In genomic region chr5:76187885-76188284, GRCm38 (mm10) we compare ENCODE assay signal across 26 mouse cellular contexts. TPM values are rescaled to one million over a fixed set of nuclear protein-coding genes. Genes with fewer than 3 reads are reported as not detected.
DNase-seq lines count a peak whose midpoint lies in the region; ATAC-seq and TF ChIP-seq lines count a peak whose summit lies in the region.
"Had no signal": no experiment of that assay in that cellular context is flagged by ENCODE, and none has a peak within 500 bp of the region (broad histone marks: within the 10 kb centered on the region; RNA-seq: fewer than 3 reads in every experiment).

No protein-coding gene starts in this region.

- no peaks in the 10 kb centered on the region for H3K9me3 ChIP-seq in heart, embryonic 12.5 days (replicated peaks)
- no peaks in the 10 kb centered on the region for H3K9me3 ChIP-seq in heart, embryonic 15.5 days (replicated peaks)
- H3K9me3 ChIP-seq in hindbrain, embryonic 13.5 days: no peaks in the 10 kb centered on the region
- no peaks in the 10 kb centered on the region for H3K9me3 ChIP-seq in hindbrain, embryonic 12.5 days (replicated peaks)
- no peaks in the 10 kb centered on the region for H3K9me3 ChIP-seq in MEL (replicated peaks; ENCODE audit: insufficient read depth, low read length)
- H3K9me3 ChIP-seq: forebrain, embryonic 10.5 days; forebrain, embryonic 13.5 days had no signal

- H3K79me2 ChIP-seq in MEL (ENCODE audit: control insufficient read depth, insufficient read depth, low read length, poor library complexity): peaks cover 53% of the 10 kb centered on the region

- 38% methylated on average over 5 of the region's 5 CpGs for WGBS in heart, embryonic 12.5 days
- 28% methylated on average over 5 of the region's 5 CpGs for WGBS in heart, embryonic 15.5 days
- 87% methylated on average over 5 of the region's 5 CpGs for WGBS in hindbrain, embryonic 13.5 days
- 95% methylated on average over 5 of the region's 5 CpGs for WGBS in hindbrain, embryonic 12.5 days

- TF ChIP-seq RAD21 in MEL (IDR thresholded peaks at IDR 0.05; ENCODE audit: low read depth, low read length): no peak

- H3K36me3 ChIP-seq in heart, embryonic 12.5 days: peaks cover 9% of the 10 kb centered on the region; the same call in 1 of the 2 replicates
- H3K36me3 ChIP-seq in heart, embryonic 15.5 days: no peaks in the 10 kb centered on the region
- peaks cover 10% of the 10 kb centered on the region; the same call in 1 of the 2 replicates for H3K36me3 ChIP-seq in hindbrain, embryonic 13.5 days
- H3K36me3 ChIP-seq in hindbrain, embryonic 12.5 days: peaks cover 11% of the 10 kb centered on the region; the same call in 1 of the 2 replicates
- peaks cover 0 to 66% of the 10 kb centered on the region in 2 experiments; a peak in 3 of 4 replicates for H3K36me3 ChIP-seq in MEL (ENCODE audit: control insufficient read depth in 1 of 2, insufficient read depth in 2 of 2, low read length in 2 of 2)

- no peak for TF ChIP-seq CTCF in MEL (IDR thresholded peaks at IDR 0.05 in 2 of 3, conservative IDR thresholded peaks at IDR 0.05 in 1 of 3; ENCODE audit: control insufficient read depth in 1 of 3, insufficient read depth in 1 of 3, low read depth in 2 of 3, low read length in 3 of 3, poor library complexity in 1 of 3, severe bottlenecking in 1 of 3)

- intact Hi-C loops in heart, postnatal 14 days (cut with DNase I): no loop called here
- intact Hi-C loops in heart, postnatal 10 days (cut with DNase I): no loop called here

- H3K4me3 ChIP-seq in heart, embryonic 12.5 days: peak overlapping the region; percentile 7; the same call in 1 of the 2 replicates
- no peak overlapping the region for H3K4me3 ChIP-seq in heart, embryonic 15.5 days
- H3K4me3 ChIP-seq in hindbrain, embryonic 13.5 days: no peak overlapping the region
- no peak overlapping the region for H3K4me3 ChIP-seq in hindbrain, embryonic 12.5 days
- no peak overlapping the region for H3K4me3 ChIP-seq in MEL (ENCODE audit: control insufficient read depth in 1 of 2, insufficient read depth in 1 of 2, low read depth in 2 of 2, low read length in 2 of 2)
- H3K4me3 ChIP-seq: forebrain, embryonic 10.5 days; forebrain, embryonic 13.5 days had no signal

- no peak for DNase-seq in heart, postnatal 14 days
- DNase-seq in heart, postnatal 10 days: no peak
- DNase-seq in MEL (ENCODE audit: low read depth, low spot score): peak; percentile 64
- no peak for DNase-seq in adrenal gland, postnatal 10 days
- DNase-seq: adrenal gland, adult 8-10 months; adrenal gland, postnatal 36 days; cerebellum, adult 18-20 months; cerebellum, adult 9-10 months; cerebellum, postnatal 14 days; gastrocnemius, postnatal 10 days; gastrocnemius, postnatal 36 days; kidney, adult 18-20 months; kidney, adult 9 months had no signal

- peak; percentile 40 to 45; a peak in 1 of 4 replicates for TF ChIP-seq EP300 in MEL (IDR thresholded peaks at IDR 0.05; ENCODE audit: low read depth in 1 of 2, low read length in 2 of 2)

- 0 out of 4 replicates have a peak, but pooled peaks of 1 of the 2 experiments have one; percentile 28 for TF ChIP-seq POLR2A in MEL (IDR thresholded peaks at IDR 0.05; ENCODE audit: control insufficient read depth in 1 of 2, insufficient read depth in 1 of 2, low read depth in 1 of 2, low read length in 2 of 2, poor library complexity in 1 of 2)

- H3K9ac ChIP-seq in heart, embryonic 12.5 days: no peak overlapping the region
- no peak overlapping the region for H3K9ac ChIP-seq in heart, embryonic 15.5 days
- H3K9ac ChIP-seq in hindbrain, embryonic 13.5 days: peak overlapping the region; percentile 24; the same call in 1 of the 2 replicates
- H3K9ac ChIP-seq in hindbrain, embryonic 12.5 days: no peak overlapping the region
- H3K9ac ChIP-seq in MEL (ENCODE audit: control insufficient read depth, low read depth, low read length, poor library complexity, severe bottlenecking): no peak overlapping the region
- H3K9ac ChIP-seq: forebrain, embryonic 13.5 days; hindbrain, embryonic 14.5 days had no signal

- no peaks in the 10 kb centered on the region for H3K27me3 ChIP-seq in heart, embryonic 12.5 days (replicated peaks)
- no peaks in the 10 kb centered on the region for H3K27me3 ChIP-seq in heart, embryonic 15.5 days
- no peaks in the 10 kb centered on the region for H3K27me3 ChIP-seq in hindbrain, embryonic 13.5 days
- no peaks in the 10 kb centered on the region for H3K27me3 ChIP-seq in hindbrain, embryonic 12.5 days
- no peaks in the 10 kb centered on the region for H3K27me3 ChIP-seq in MEL (ENCODE audit: control insufficient read depth in 1 of 2, insufficient read depth in 2 of 2, low read length in 2 of 2)
- H3K27me3 ChIP-seq: forebrain, embryonic 13.5 days had no signal

- ATAC-seq in heart, embryonic 12.5 days (ENCODE audit: insufficient number of reproducible peaks, low FRiP score): no peak
- no peak for ATAC-seq in heart, embryonic 15.5 days (replicated peaks; ENCODE audit: insufficient number of reproducible peaks, insufficient read depth, low FRiP score, low read depth)
- ATAC-seq in hindbrain, embryonic 13.5 days (ENCODE audit: low FRiP score): no peak
- no peak for ATAC-seq in hindbrain, embryonic 12.5 days (ENCODE audit: low FRiP score)
- ATAC-seq: activated CD4-positive, CD25-positive, alpha-beta regulatory T cell, adult 4 months; CD4-positive, CD25-positive, alpha-beta regulatory T cell, adult 4 months; forebrain, embryonic 13.5 days; forebrain, embryonic 16.5 days; hindbrain, postnatal 0 days; inflammation-experienced regulatory T-cells, adult 6 months; intestine, embryonic 16.5 days had no signal

- peak overlapping the region; percentile 30; the same call in 1 of the 2 replicates for H3K27ac ChIP-seq in heart, embryonic 12.5 days (ENCODE audit: poor library complexity, severe bottlenecking)
- no peak overlapping the region for H3K27ac ChIP-seq in heart, embryonic 15.5 days
- no peak overlapping the region for H3K27ac ChIP-seq in hindbrain, embryonic 13.5 days
- no peak overlapping the region for H3K27ac ChIP-seq in hindbrain, embryonic 12.5 days
- no peak overlapping the region for H3K27ac ChIP-seq in MEL (ENCODE audit: control insufficient read depth, low read depth, low read length)
- H3K27ac ChIP-seq: forebrain, embryonic 10.5 days; forebrain, embryonic 13.5 days; hindbrain, embryonic 14.5 days; hindbrain, postnatal 0 days had no signal

- peak overlapping the region; percentile 47 for H3K4me2 ChIP-seq in heart, embryonic 12.5 days
- H3K4me2 ChIP-seq in heart, embryonic 15.5 days: peak overlapping the region; percentile 32
- no peak overlapping the region for H3K4me2 ChIP-seq in hindbrain, embryonic 13.5 days
- H3K4me2 ChIP-seq in hindbrain, embryonic 12.5 days (replicated peaks): no peak overlapping the region
- H3K4me2 ChIP-seq: forebrain, embryonic 13.5 days; hindbrain, embryonic 14.5 days had no signal

- peaks cover 63% of the 10 kb centered on the region for H3K4me1 ChIP-seq in heart, embryonic 12.5 days (replicated peaks)
- peaks cover 58% of the 10 kb centered on the region for H3K4me1 ChIP-seq in heart, embryonic 15.5 days (replicated peaks)
- peaks cover 56% of the 10 kb centered on the region for H3K4me1 ChIP-seq in hindbrain, embryonic 13.5 days (replicated peaks)
- peaks cover 29% of the 10 kb centered on the region for H3K4me1 ChIP-seq in hindbrain, embryonic 12.5 days
- H3K4me1 ChIP-seq in MEL (ENCODE audit: control insufficient read depth in 1 of 2, insufficient read depth in 2 of 2, low read length in 2 of 2): peaks cover 14 to 44% of the 10 kb centered on the region in 2 experiments

TF ChIP-seq in MEL, 35 proteins besides CTCF, POLR2A, EP300 and RAD21:
- TF ChIP-seq CHD1 (IDR thresholded peaks at IDR 0.05; ENCODE audit: low read depth, low read length) (no peak), TBP (IDR thresholded peaks at IDR 0.05; ENCODE audit: low read depth, low read length) (peak; percentile 55; the same call in 1 of the 2 replicates), RCOR1 (IDR thresholded peaks at IDR 0.05; ENCODE audit: low read depth, low read length) (0 out of 2 replicates have a peak, but pooled peaks have one; percentile 53), TCF12 (IDR thresholded peaks at IDR 0.05; ENCODE audit: low read depth, low read length) (no peak), GATA1 (IDR thresholded peaks at IDR 0.05; ENCODE audit: low read depth, low read length) (peak; percentile 67)

RNA-seq across cellular contexts. Expression of gene Tmem165, which starts 4.2 kb away (rescaled TPM):
- 109 and 112 TPM in 2 replicates for polyA plus RNA-seq in heart, embryonic 12.5 days (2016; fragmentation: Nextera tagmentation; extraction: Ambion mirVana)
- total RNA-seq in heart, postnatal 14 days (2021): 10 to 100 TPM; 26.8 to 30.4 TPM
- 62.7 and 72.2 TPM in 2 replicates for polyA plus RNA-seq in heart, embryonic 15.5 days (2015; fragmentation: Nextera tagmentation; extraction: Ambion mirVana)
- 10 to 100 TPM; 39.4 to 42.2 TPM for total RNA-seq in heart, postnatal 10 days (2021)
- 52.3 and 56.3 TPM in 2 replicates for polyA plus RNA-seq in hindbrain, embryonic 13.5 days (2015; fragmentation: Nextera tagmentation; extraction: Ambion mirVana)
- 106 TPM in 2 replicates for polyA plus RNA-seq in hindbrain, embryonic 12.5 days (2016; fragmentation: Nextera tagmentation; extraction: Ambion mirVana)
- total RNA-seq in MEL (2012; rRNA removed): 73.0 and 77.7 TPM in 2 replicates
- 100 to 1,000 TPM in 1 of 2 experiments, 10 to 100 TPM in 1; 66.5 to 154 TPM for polyA plus RNA-seq in MEL (2012; ENCODE audit: insufficient read depth in 1 of 2, insufficient read length in 2 of 2, low read depth in 1 of 2, low replicate concordance in 2 of 2, missing spikeins in 1 of 2)
- 10 to 100 TPM; 44.3 to 46.1 TPM for total RNA-seq in adrenal gland, postnatal 10 days (2021)

RNA-seq across cellular contexts. Expression of gene Srd5a3, which starts 47.8 kb away (rescaled TPM):
- polyA plus RNA-seq in heart, embryonic 12.5 days (2016; fragmentation: Nextera tagmentation; extraction: Ambion mirVana): 27.2 and 29.1 TPM in 2 replicates
- total RNA-seq in heart, postnatal 14 days (2021): 10 to 100 TPM; 11.2 to 15.0 TPM
- 25.8 and 32.3 TPM in 2 replicates for polyA plus RNA-seq in heart, embryonic 15.5 days (2015; fragmentation: Nextera tagmentation; extraction: Ambion mirVana)
- total RNA-seq in heart, postnatal 10 days (2021): 10 to 100 TPM; 17.1 to 18.3 TPM
- polyA plus RNA-seq in hindbrain, embryonic 13.5 days (2015; fragmentation: Nextera tagmentation; extraction: Ambion mirVana): 17.1 and 18.1 TPM in 2 replicates
- polyA plus RNA-seq in hindbrain, embryonic 12.5 days (2016; fragmentation: Nextera tagmentation; extraction: Ambion mirVana): 18.9 and 20.1 TPM in 2 replicates
- total RNA-seq in MEL (2012; rRNA removed): 17.0 and 18.3 TPM in 2 replicates
- 10 to 100 TPM in 1 of 2 experiments, not detected in 1; 33.2 TPM for polyA plus RNA-seq in MEL (2012; ENCODE audit: insufficient read depth in 1 of 2, insufficient read length in 2 of 2, low read depth in 1 of 2, low replicate concordance in 2 of 2, missing spikeins in 1 of 2)
- 10 to 100 TPM; 24.1 to 26.2 TPM for total RNA-seq in adrenal gland, postnatal 10 days (2021)

Comparison
In these comparisons a context has a peak if more than half of its experiments do, and no peak if none do; other contexts are left out.
1. H3K4me2 ChIP-seq: peak in heart, embryonic 12.5 days (single experiment) and heart, embryonic 15.5 days (single experiment); none in hindbrain, embryonic 13.5 days (single experiment) and hindbrain, embryonic 12.5 days (single experiment).